Mouse (Mus musculus): ENCODE measurements around the gene Cep128. TPM values are rescaled to one million over a fixed set of nuclear protein-coding genes. Genes with fewer than 3 reads are reported as not detected.
"Not testable (repeated sequence)": the region's sequence is repeated elsewhere in the genome, so short reads cannot be mapped to it uniquely, and the experiment has no call there.

The Cep128 gene
- polyA plus RNA-seq, 1 experiment from 2014 or later, result 14.5 TPM

DNA sequence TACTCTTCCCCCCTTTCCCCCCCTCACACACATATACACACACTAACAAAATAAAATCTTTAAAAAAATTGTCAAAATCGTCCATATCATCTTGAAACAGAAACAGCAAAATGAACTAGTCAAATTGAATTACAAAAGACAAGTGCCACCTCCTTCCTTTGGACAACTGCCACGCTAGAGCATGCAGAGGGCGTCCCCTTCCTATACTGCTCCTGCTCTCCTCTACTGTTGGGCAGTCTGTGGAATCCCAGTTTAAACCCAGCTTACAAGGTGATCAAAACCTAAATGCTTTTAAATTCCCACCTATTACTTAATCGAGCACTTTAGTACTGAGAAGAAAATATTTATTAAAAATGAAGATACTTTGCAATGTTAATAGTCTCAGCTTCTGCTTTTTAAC, 372.0 kb downstream of the Cep128 start:
- Histone ChIP-seq H3K27me3 (replicated peaks; ENCODE audit: control insufficient read depth, insufficient read depth, low read length) (no peaks in the 10 kb centered on the region), H3K4me3 (ENCODE audit: low read depth, low read length) (no peak overlapping the region)
- 71% methylated on average over 4 of the region's 4 CpGs for WGBS

DNA sequence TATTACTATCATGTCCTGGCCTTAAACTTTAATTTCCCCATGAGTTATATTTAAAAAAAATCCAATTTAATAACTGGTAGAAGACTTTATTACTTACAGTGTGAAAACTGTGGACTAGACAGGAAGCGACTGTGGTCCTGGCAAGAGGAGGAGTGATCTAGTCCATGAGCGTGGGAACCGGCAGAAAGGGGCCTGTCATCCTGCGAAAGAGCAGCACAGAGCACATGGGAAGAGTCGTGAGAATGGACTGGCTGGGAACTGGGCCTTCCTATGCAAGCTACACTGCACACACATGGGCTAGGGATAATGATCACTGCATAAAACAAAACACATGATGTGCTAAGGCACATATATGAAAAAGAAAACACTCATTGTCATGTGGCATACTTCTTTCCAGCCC, 375.5 kb downstream of the Cep128 start:
- H3K36me3 ChIP-seq (ENCODE audit: control insufficient read depth, insufficient read depth, low read length), result no peaks in the 10 kb centered on the region
- DNase-seq (ENCODE audit: low spot score), result no peak
- no peak for ATAC-seq (replicated peaks; ENCODE audit: low FRiP score)
- H3K4me1 ChIP-seq (replicated peaks; ENCODE audit: control insufficient read depth, insufficient read depth, low read length), result no peaks in the 10 kb centered on the region
- no peak overlapping the region for H3K9ac ChIP-seq (ENCODE audit: low read depth, low read length)
- no peak overlapping the region for H3K4me3 ChIP-seq (ENCODE audit: low read depth, low read length)
- WGBS, result 69% methylated on average over 5 of the region's 5 CpGs
- H3K4me2 ChIP-seq, result no peak overlapping the region
- H3K27ac ChIP-seq (ENCODE audit: low read depth, low read length), result no peak overlapping the region
- H3K9me3 ChIP-seq (ENCODE audit: control insufficient read depth, low read length), result no peaks in the 10 kb centered on the region
- H3K27me3 ChIP-seq (replicated peaks; ENCODE audit: control insufficient read depth, insufficient read depth, low read length), result no peaks in the 10 kb centered on the region

More for the DNA sequence above, 372.0 kb downstream of the Cep128 start:
- Histone ChIP-seq H3K9ac (ENCODE audit: low read depth, low read length) (no peak overlapping the region), H3K4me1 (replicated peaks; ENCODE audit: control insufficient read depth, insufficient read depth, low read length) (no peaks in the 10 kb centered on the region), H3K9me3 (ENCODE audit: control insufficient read depth, low read length) (no peaks in the 10 kb centered on the region), H3K36me3 (ENCODE audit: control insufficient read depth, insufficient read depth, low read length) (no peaks in the 10 kb centered on the region), H3K27ac (ENCODE audit: low read depth, low read length) (no peak overlapping the region), H3K4me2 (no peak overlapping the region)
- ATAC-seq (replicated peaks; ENCODE audit: low FRiP score) (no peak), DNase-seq (ENCODE audit: low spot score) (no peak)

DNA sequence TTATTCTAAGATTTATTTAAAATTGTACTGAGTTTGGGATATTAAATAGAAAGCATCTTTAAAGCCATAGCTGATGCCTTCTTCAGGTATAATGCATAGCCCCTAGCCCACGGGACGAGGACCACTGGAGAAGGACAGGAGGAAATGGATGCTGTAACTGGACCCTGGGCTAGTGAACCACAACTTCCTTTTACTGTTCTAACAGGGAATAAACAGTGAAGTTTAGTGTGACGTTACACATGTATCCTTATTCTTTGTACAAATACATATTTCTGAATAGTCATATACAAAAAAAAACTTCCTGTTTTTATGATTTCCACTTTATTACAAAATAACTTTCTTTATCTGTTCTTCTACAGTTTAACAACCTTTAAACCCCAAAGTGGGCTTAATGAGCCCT, 376.0 kb downstream of the Cep128 start:
- 59% methylated on average over 3 of the region's 3 CpGs for WGBS
- Histone ChIP-seq H3K4me1 (replicated peaks; ENCODE audit: control insufficient read depth, insufficient read depth, low read length) (no peaks in the 10 kb centered on the region), H3K4me3 (ENCODE audit: low read depth, low read length) (no peak overlapping the region), H3K27me3 (replicated peaks; ENCODE audit: control insufficient read depth, insufficient read depth, low read length) (no peaks in the 10 kb centered on the region), H3K9me3 (ENCODE audit: control insufficient read depth, low read length) (no peaks in the 10 kb centered on the region), H3K9ac (ENCODE audit: low read depth, low read length) (no peak overlapping the region), H3K27ac (ENCODE audit: low read depth, low read length) (no peak overlapping the region), H3K36me3 (ENCODE audit: control insufficient read depth, insufficient read depth, low read length) (no peaks in the 10 kb centered on the region), H3K4me2 (no peak overlapping the region)
- no peak for ATAC-seq (replicated peaks; ENCODE audit: low FRiP score)
- DNase-seq (ENCODE audit: low spot score), result no peak

DNA sequence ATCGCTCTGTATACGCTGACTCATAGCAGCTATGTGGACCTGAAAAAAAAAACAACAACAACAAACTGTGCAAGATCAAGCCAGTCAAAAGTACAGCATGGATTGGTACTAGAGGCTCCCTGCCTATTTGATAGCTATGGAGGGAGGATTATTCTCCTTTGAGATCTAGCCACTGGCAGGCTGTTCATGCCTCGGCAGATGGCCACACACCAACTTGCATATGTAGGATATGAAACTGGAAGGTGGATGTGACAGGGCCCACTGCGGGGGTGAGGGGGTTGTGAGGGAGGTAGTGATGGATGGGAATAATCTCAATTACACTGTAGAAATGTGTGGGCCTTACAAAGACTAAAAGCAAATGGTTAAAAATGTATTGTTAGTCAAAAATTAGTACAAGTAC, 386.7 kb downstream of the Cep128 start:
- 94% methylated on average over 4 of the region's 4 CpGs for WGBS

DNA sequence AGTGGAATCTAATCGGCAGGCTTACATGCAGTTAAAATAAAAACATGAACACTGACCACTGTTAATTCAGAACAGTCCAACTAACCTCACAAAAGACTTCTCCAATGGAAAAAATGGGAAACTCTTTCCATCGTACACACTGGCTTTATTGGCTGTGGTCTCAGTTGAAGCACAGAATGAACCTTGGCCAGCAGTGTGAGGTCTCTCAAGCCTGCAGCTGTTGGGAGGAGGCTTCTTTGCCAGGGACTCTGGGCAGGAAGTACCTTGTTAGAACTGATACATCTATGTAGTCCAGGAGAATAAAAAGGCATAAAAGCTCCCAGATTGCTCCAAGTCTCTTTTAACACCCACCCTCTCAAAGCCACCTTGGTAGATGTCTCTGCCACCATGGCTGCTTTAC, 390.9 kb downstream of the Cep128 start:
- ATAC-seq (replicated peaks; ENCODE audit: low FRiP score), result no peak
- H3K9ac ChIP-seq (ENCODE audit: low read depth, low read length), result no peak overlapping the region
- no peaks in the 10 kb centered on the region for H3K27me3 ChIP-seq (replicated peaks; ENCODE audit: control insufficient read depth, insufficient read depth, low read length)
- no peak overlapping the region for H3K4me3 ChIP-seq (ENCODE audit: low read depth, low read length)
- H3K4me1 ChIP-seq (replicated peaks; ENCODE audit: control insufficient read depth, insufficient read depth, low read length), result no peaks in the 10 kb centered on the region
- DNase-seq (ENCODE audit: low spot score), result no peak
- no peak overlapping the region for H3K27ac ChIP-seq (ENCODE audit: low read depth, low read length)
- no peaks in the 10 kb centered on the region for H3K36me3 ChIP-seq (ENCODE audit: control insufficient read depth, insufficient read depth, low read length)
- 95% methylated on average over 2 of the region's 2 CpGs for WGBS
- no peak overlapping the region for H3K4me2 ChIP-seq
- H3K9me3 ChIP-seq (ENCODE audit: control insufficient read depth, low read length), result no peaks in the 10 kb centered on the region

More for the DNA sequence above, 386.7 kb downstream of the Cep128 start:
- no peak overlapping the region for H3K4me2 ChIP-seq
- H3K27me3 ChIP-seq (replicated peaks; ENCODE audit: control insufficient read depth, insufficient read depth, low read length), result no peaks in the 10 kb centered on the region
- H3K4me3 ChIP-seq (ENCODE audit: low read depth, low read length), result no peak overlapping the region
- no peaks in the 10 kb centered on the region for H3K36me3 ChIP-seq (ENCODE audit: control insufficient read depth, insufficient read depth, low read length)
- H3K4me1 ChIP-seq (replicated peaks; ENCODE audit: control insufficient read depth, insufficient read depth, low read length), result no peaks in the 10 kb centered on the region
- no peak overlapping the region for H3K9ac ChIP-seq (ENCODE audit: low read depth, low read length)
- no peak overlapping the region for H3K27ac ChIP-seq (ENCODE audit: low read depth, low read length)
- ATAC-seq (replicated peaks; ENCODE audit: low FRiP score), result no peak
- DNase-seq (ENCODE audit: low spot score), result no peak
- H3K9me3 ChIP-seq (ENCODE audit: control insufficient read depth, low read length), result no peaks in the 10 kb centered on the region

DNA sequence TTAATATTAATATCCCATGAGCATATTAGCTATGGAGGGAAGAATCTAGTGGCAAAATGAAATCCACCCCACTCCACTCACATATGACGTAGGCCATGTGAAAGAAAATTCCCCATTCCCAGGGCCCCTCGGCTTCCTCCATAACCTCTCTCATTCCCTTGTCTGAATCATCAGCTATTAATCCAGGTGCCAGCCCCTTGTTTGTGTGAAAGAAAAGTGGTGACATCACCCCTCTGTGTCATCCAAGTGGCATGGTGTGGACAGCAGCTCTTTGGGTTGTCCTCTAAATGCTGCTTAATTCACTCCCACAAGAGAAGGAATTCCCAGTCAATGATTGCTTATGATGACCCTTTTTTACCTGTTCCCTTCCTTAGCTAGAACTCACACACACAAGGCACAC, 396.4 kb downstream of the Cep128 start:
- H3K27ac ChIP-seq (ENCODE audit: low read depth, low read length), result no peak overlapping the region
- no peaks in the 10 kb centered on the region for H3K27me3 ChIP-seq (replicated peaks; ENCODE audit: control insufficient read depth, insufficient read depth, low read length)
- no peaks in the 10 kb centered on the region for H3K4me1 ChIP-seq (replicated peaks; ENCODE audit: control insufficient read depth, insufficient read depth, low read length)
- H3K4me3 ChIP-seq (ENCODE audit: low read depth, low read length), result no peak overlapping the region
- no peak overlapping the region for H3K4me2 ChIP-seq
- no peaks in the 10 kb centered on the region for H3K9me3 ChIP-seq (ENCODE audit: control insufficient read depth, low read length)
- no peak overlapping the region for H3K9ac ChIP-seq (ENCODE audit: low read depth, low read length)
- DNase-seq (ENCODE audit: low spot score) (no peak), ATAC-seq (replicated peaks; ENCODE audit: low FRiP score) (no peak)
- H3K36me3 ChIP-seq (ENCODE audit: control insufficient read depth, insufficient read depth, low read length), result no peaks in the 10 kb centered on the region
- WGBS, result 84% methylated on average over 2 of the region's 2 CpGs

DNA sequence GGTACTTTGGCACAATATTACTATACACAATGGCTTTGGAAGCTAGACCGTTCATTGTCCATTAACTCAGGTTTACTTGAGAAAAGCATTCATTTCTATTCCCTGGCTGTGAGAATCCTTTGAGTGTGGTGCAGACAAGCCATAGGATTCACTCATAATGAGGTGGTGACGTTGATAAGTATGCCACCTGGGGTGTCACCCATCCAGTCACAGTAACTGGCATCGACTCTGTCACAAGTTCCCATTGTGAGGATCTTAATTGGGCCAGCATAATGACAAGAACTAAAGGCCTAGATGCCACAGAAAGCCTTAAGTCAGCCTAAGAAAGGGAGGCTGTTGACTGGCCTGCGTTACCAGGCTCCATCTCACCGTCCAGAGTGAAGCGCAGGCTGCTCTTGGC, 396.9 kb downstream of the Cep128 start:
- Histone ChIP-seq H3K36me3 (ENCODE audit: control insufficient read depth, insufficient read depth, low read length) (no peaks in the 10 kb centered on the region), H3K4me1 (replicated peaks; ENCODE audit: control insufficient read depth, insufficient read depth, low read length) (no peaks in the 10 kb centered on the region), H3K9ac (ENCODE audit: low read depth, low read length) (no peak overlapping the region), H3K9me3 (ENCODE audit: control insufficient read depth, low read length) (no peaks in the 10 kb centered on the region), H3K27ac (ENCODE audit: low read depth, low read length) (no peak overlapping the region), H3K4me2 (no peak overlapping the region), H3K4me3 (ENCODE audit: low read depth, low read length) (no peak overlapping the region), H3K27me3 (replicated peaks; ENCODE audit: control insufficient read depth, insufficient read depth, low read length) (no peaks in the 10 kb centered on the region)
- 86% methylated on average over 6 of the region's 6 CpGs for WGBS
- ATAC-seq (replicated peaks; ENCODE audit: low FRiP score) (no peak), DNase-seq (ENCODE audit: low spot score) (no peak)

DNA sequence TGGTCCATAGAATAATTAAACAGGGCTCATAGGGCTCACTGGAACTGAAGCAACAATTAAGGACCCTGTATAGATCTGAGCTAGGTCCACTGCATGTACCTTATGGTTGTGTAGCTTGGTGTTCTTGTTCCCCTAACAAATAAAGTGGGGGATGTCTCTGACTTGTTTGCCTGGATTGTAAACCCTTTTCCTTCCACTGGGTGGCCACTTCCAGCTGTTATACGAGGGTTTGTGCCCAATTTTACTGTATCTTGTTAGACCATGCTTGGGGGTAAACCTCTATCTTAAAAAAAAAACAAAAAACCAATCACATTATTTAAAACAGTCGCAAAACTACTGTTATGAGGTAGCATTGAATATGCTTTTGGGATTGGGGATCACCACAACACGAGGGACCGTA, 402.2 kb downstream of the Cep128 start:
- Histone ChIP-seq H3K4me1 (replicated peaks; ENCODE audit: control insufficient read depth, insufficient read depth, low read length) (no peaks in the 10 kb centered on the region), H3K4me3 (ENCODE audit: low read depth, low read length) (no peak overlapping the region), H3K9ac (ENCODE audit: low read depth, low read length) (no peak overlapping the region), H3K27ac (ENCODE audit: low read depth, low read length) (no peak overlapping the region), H3K36me3 (ENCODE audit: control insufficient read depth, insufficient read depth, low read length) (no peaks in the 10 kb centered on the region), H3K27me3 (replicated peaks; ENCODE audit: control insufficient read depth, insufficient read depth, low read length) (no peaks in the 10 kb centered on the region), H3K9me3 (ENCODE audit: control insufficient read depth, low read length) (no peaks in the 10 kb centered on the region), H3K4me2 (no peak overlapping the region)
- no peak for DNase-seq (ENCODE audit: low spot score)
- ATAC-seq (replicated peaks; ENCODE audit: low FRiP score), result no peak
- WGBS, result 78% methylated on average over 4 of the region's 4 CpGs

DNA sequence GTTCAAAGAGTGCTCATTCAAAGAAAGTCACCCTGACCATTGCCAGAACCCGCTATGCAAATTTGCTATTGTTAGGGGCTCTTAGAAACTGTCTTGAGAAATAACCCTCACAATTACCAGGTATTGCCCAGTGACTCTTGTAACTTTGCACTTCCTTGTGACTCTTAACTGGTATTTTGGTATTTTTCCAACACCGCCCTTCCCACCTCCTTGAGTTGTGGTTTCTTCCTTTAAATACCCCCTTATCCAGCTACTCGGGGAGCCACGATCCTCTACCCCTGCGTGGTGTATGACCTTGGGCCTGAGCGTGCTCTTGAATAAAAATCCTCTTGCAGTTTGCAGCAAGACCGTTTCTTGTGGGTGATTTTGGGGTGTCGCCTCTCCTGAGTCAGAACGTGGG, 407.8 kb downstream of the Cep128 start:
- H3K27ac ChIP-seq (ENCODE audit: low read depth, low read length); H3K4me2 ChIP-seq; ATAC-seq (replicated peaks; ENCODE audit: low FRiP score); H3K4me1 ChIP-seq (replicated peaks; ENCODE audit: control insufficient read depth, insufficient read depth, low read length); H3K27me3 ChIP-seq (replicated peaks; ENCODE audit: control insufficient read depth, insufficient read depth, low read length); H3K36me3 ChIP-seq (ENCODE audit: control insufficient read depth, insufficient read depth, low read length); H3K4me3 ChIP-seq (ENCODE audit: low read depth, low read length); DNase-seq (ENCODE audit: low spot score); H3K9ac ChIP-seq (ENCODE audit: low read depth, low read length); H3K9me3 ChIP-seq (ENCODE audit: control insufficient read depth, low read length): not testable (repeated sequence)
- WGBS, result 87% methylated on average over 9 of the region's 9 CpGs

All from liver, embryonic 11.5 days (tissue).